Mouse (Mus musculus): Measurements from ENCODE around the gene Kazn.

- TF ChIP-seq CTCF (conservative IDR thresholded peaks at IDR 0.05; ENCODE audit: low read length) (no peak), NANOG (IDR thresholded peaks at IDR 0.05; ENCODE audit: borderline replicate concordance, low read length) (no peak)
Measured at GRCm38 (mm10) chr4:142059113-142059840, 179.9 kb downstream of the Kazn start.

Measured in E14TG2a.4 (cell line).